Mouse (Mus musculus) megakaryocyte-erythroid progenitor cell, adult 5-6 weeks (primary cell): ENCODE results near the gene Txndc17. TPM values are rescaled to one million over a fixed set of nuclear protein-coding genes. Genes with fewer than 3 reads are reported as not detected.

Source experiments
- ATAC-seq: replicated peaks from 2 replicates; pipeline ENCODE4 v1.8.0; 2016; ENCODE audit warnings: mild to moderate bottlenecking, inconsistent platforms; ENCODE audit not compliant: severe bottlenecking, poor library complexity, low FRiP score, low TSS enrichment
- total RNA-seq, 2 experiments: library from RNA; stranded (forward) in 1 of 2; stranded (reverse) in 1 of 2; fragments of 200-1000, 215-1000 nt in 1 of 2; fragments of >200 nt in 1 of 2; fragmentation: Nextera tagmentation in 1 of 2; gene quantifications; 2 replicates each; pipeline ENCODE4 v1.2.3; 2014 to 2017

Gene Txndc17
- total RNA-seq, 2 experiments from 2014 or later = 46.5 to 97.1 TPM

- ATAC-seq = peak; percentile 76
Observed at GRCm38 (mm10) chr11:72215410-72215797, 8.1 kb downstream of the Txndc17 start, which contains the start of gene Med31. TSS of gene Med31 (minus strand) at chr11:72215592.

- ATAC-seq = no peak
Observed at GRCm38 (mm10) chr11:72217116-72217515, 9.8 kb downstream of the Txndc17 start.

GRCm38 (mm10) chr11:72221278-72221677 is 13.9 kb downstream of the Txndc17 start:
- ATAC-seq = peak; percentile 88

GRCm38 (mm10) chr11:72223414-72223813 is 16.1 kb downstream of the Txndc17 start:
- ATAC-seq = no peak

GRCm38 (mm10) chr11:72224865-72225264 is 17.5 kb downstream of the Txndc17 start:
- peak; percentile 84 for ATAC-seq

- ATAC-seq = no peak
Observed at GRCm38 (mm10) chr11:72226020-72226791, 18.9 kb downstream of the Txndc17 start.

GRCm38 (mm10) chr11:72226901-72227300 is 19.6 kb downstream of the Txndc17 start:
- ATAC-seq = no peak

GRCm38 (mm10) chr11:72228513-72228912 is 21.2 kb downstream of the Txndc17 start:
- ATAC-seq = no peak

- ATAC-seq = no peak
Observed at GRCm38 (mm10) chr11:72232068-72232467, 24.7 kb downstream of the Txndc17 start.

- no peak for ATAC-seq
Observed at GRCm38 (mm10) chr11:72232991-72233390, 25.6 kb downstream of the Txndc17 start.

- ATAC-seq = no peak
Observed at GRCm38 (mm10) chr11:72234013-72234412, 26.7 kb downstream of the Txndc17 start.

- no peak for ATAC-seq
Observed at GRCm38 (mm10) chr11:72240062-72240860, 32.9 kb downstream of the Txndc17 start.

- ATAC-seq = no peak
Observed at GRCm38 (mm10) chr11:72245196-72245753, 37.9 kb downstream of the Txndc17 start.

- no peak for ATAC-seq
Observed at GRCm38 (mm10) chr11:72255629-72256028, 48.3 kb downstream of the Txndc17 start.

- no peak for ATAC-seq
Observed at GRCm38 (mm10) chr11:72256441-72256840, 49.1 kb downstream of the Txndc17 start.

Other genes starting within 250 kb of the Txndc17 start
- gene Aipl1, start 170.0 kb upstream of the Txndc17 start, total RNA-seq (2014; fragmentation: Nextera tagmentation) = not detected in 2 replicates
- 0.08 and 0.61 TPM in 2 replicates for gene Aipl1, start 170.0 kb upstream of the Txndc17 start, total RNA-seq (2017)
- gene Pimreg, start 165.5 kb upstream of the Txndc17 start, total RNA-seq (2014; fragmentation: Nextera tagmentation) = 2.3 and 7.1 TPM in 2 replicates
- gene Pimreg, start 165.5 kb upstream of the Txndc17 start, total RNA-seq (2017) = 3.1 and 3.6 TPM in 2 replicates
- gene Pitpnm3, start 71.8 kb upstream of the Txndc17 start, total RNA-seq (2014; fragmentation: Nextera tagmentation) = not detected in 2 replicates
- not detected in 2 replicates for gene Pitpnm3, start 71.8 kb upstream of the Txndc17 start, total RNA-seq (2017)
- 0.84 TPM in 1 of 2 replicates, not detected in the other for gene Gm43951, start 707 bp upstream of the Txndc17 start, total RNA-seq (2014; fragmentation: Nextera tagmentation)
- gene Gm43951, start 707 bp upstream of the Txndc17 start, total RNA-seq (2017) = not detected in 2 replicates
- 15.7 and 22.5 TPM in 2 replicates for gene 4933427D14Rik, start 88 bp upstream of the Txndc17 start, total RNA-seq (2014; fragmentation: Nextera tagmentation)
- 11.4 and 18.2 TPM in 2 replicates for gene 4933427D14Rik, start 88 bp upstream of the Txndc17 start, total RNA-seq (2017)
- 7.8 and 15.3 TPM in 2 replicates for gene Med31, start 8.0 kb downstream of the Txndc17 start, total RNA-seq (2014; fragmentation: Nextera tagmentation)
- 8.9 and 18.9 TPM in 2 replicates for gene Med31, start 8.0 kb downstream of the Txndc17 start, total RNA-seq (2017)
- gene Slc13a5, start 59.7 kb downstream of the Txndc17 start, total RNA-seq (2014; fragmentation: Nextera tagmentation) = not detected in 2 replicates
- gene Slc13a5, start 59.7 kb downstream of the Txndc17 start, total RNA-seq (2017) = not detected in 2 replicates
- 11.1 and 27.1 TPM in 2 replicates for gene Xaf1, start 94.1 kb downstream of the Txndc17 start, total RNA-seq (2014; fragmentation: Nextera tagmentation)
- 10.1 and 11.1 TPM in 2 replicates for gene Xaf1, start 94.1 kb downstream of the Txndc17 start, total RNA-seq (2017)
- gene Fbxo39, start 106.9 kb downstream of the Txndc17 start, total RNA-seq (2014; fragmentation: Nextera tagmentation) = not detected in 2 replicates
- not detected in 2 replicates for gene Fbxo39, start 106.9 kb downstream of the Txndc17 start, total RNA-seq (2017)
- not detected in 2 replicates for gene Tekt1, start 154.9 kb downstream of the Txndc17 start, total RNA-seq (2014; fragmentation: Nextera tagmentation)
- gene Tekt1, start 154.9 kb downstream of the Txndc17 start, total RNA-seq (2017) = not detected in 2 replicates
- gene Smtnl2, start 204.2 kb downstream of the Txndc17 start, total RNA-seq (2014; fragmentation: Nextera tagmentation) = 0.50 and 0.52 TPM in 2 replicates
- gene Smtnl2, start 204.2 kb downstream of the Txndc17 start, total RNA-seq (2017) = 0.11 TPM in 1 of 2 replicates, not detected in the other
- gene Ggt6, start 228.0 kb downstream of the Txndc17 start, total RNA-seq (2014; fragmentation: Nextera tagmentation) = not detected in 2 replicates
- not detected in 2 replicates for gene Ggt6, start 228.0 kb downstream of the Txndc17 start, total RNA-seq (2017)
- gene Mybbp1a, start 233.8 kb downstream of the Txndc17 start, total RNA-seq (2014; fragmentation: Nextera tagmentation) = 215 and 248 TPM in 2 replicates
- 185 and 248 TPM in 2 replicates for gene Mybbp1a, start 233.8 kb downstream of the Txndc17 start, total RNA-seq (2017)